Mouse (Mus musculus): ENCODE results near the gene Hemk1. TPM values are rescaled to one million over a fixed set of nuclear protein-coding genes. Genes with fewer than 3 reads are reported as not detected.

The Hemk1 gene
- polyA plus RNA-seq, 1 experiment from 2014 or later: 8.2 TPM

DNA sequence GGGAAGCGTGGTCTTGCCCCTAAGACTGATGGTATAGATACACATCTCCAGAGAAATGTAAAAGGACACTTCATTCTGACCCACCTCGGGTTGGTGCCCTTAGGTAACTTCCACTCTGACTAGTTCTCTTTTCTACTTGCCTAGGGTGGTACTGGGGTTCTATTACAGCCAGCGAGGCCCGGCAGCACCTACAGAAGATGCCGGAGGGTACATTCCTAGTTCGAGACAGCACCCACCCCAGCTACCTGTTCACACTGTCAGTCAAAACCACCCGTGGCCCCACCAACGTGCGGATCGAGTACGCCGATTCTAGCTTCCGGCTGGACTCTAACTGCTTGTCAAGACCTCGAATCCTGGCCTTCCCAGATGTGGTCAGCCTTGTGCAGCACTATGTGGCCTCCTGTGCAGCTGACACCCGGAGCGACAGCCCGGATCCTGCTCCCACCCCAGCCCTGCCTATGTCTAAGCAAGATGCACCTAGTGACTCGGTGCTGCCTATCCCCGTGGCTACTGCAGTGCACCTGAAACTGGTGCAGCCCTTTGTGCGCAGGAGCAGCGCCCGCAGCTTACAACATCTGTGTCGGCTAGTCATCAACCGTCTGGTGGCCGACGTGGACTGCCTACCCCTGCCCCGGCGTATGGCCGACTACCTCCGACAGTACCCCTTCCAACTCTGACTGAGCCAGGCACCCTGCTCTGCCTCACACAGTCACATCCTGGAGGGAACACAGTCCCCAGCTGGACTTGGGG lies 37.8 kb downstream of the Hemk1 start:
- H3K27ac ChIP-seq (replicated peaks; ENCODE audit: low read depth, low read length): no peak overlapping the region
- DNase-seq (ENCODE audit: low spot score) (no peak), ATAC-seq (replicated peaks; ENCODE audit: insufficient number of reproducible peaks, low FRiP score, low TSS enrichment, low read depth) (no peak)
- no peaks in the 10 kb centered on the region for H3K36me3 ChIP-seq (replicated peaks; ENCODE audit: control insufficient read depth, insufficient read depth, low read depth, low read length)
- 93% methylated on average over 30 of the region's 30 CpGs for WGBS
- H3K9me3 ChIP-seq (replicated peaks; ENCODE audit: control insufficient read depth, low read length): no peaks in the 10 kb centered on the region
- H3K4me3 ChIP-seq (ENCODE audit: low read depth, low read length): no peak overlapping the region
- no peak overlapping the region for H3K4me2 ChIP-seq (ENCODE audit: low read depth, low read length)
- H3K9ac ChIP-seq (replicated peaks; ENCODE audit: low read length): no peak overlapping the region
- H3K4me1 ChIP-seq (ENCODE audit: control insufficient read depth, insufficient read depth, low read length): no peaks in the 10 kb centered on the region
- no peaks in the 10 kb centered on the region for H3K27me3 ChIP-seq (ENCODE audit: control insufficient read depth, insufficient read depth, low read length)

DNA sequence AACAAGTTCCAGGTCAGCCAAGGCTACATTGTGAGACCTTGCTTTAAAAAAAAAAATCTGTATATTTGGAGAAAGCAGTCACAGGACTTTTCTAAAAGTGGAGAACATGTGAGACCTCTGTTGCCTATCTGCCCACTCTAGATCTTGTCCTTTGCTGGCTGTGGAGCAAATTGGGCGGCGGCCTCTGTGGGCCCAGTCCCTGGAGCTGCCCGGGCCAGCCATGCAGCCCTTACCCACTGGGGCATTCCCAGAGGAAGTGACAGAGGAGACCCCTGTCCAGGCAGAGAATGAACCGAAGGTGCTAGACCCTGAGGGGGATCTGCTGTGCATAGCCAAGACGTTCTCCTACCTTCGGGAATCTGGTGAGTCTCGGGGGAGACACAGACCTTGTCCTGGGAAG lies 38.4 kb downstream of the Hemk1 start:
- Histone ChIP-seq H3K4me3 (ENCODE audit: low read depth, low read length) (no peak overlapping the region), H3K4me2 (ENCODE audit: low read depth, low read length) (no peak overlapping the region), H3K9me3 (replicated peaks; ENCODE audit: control insufficient read depth, low read length) (no peaks in the 10 kb centered on the region), H3K36me3 (replicated peaks; ENCODE audit: control insufficient read depth, insufficient read depth, low read depth, low read length) (no peaks in the 10 kb centered on the region), H3K4me1 (ENCODE audit: control insufficient read depth, insufficient read depth, low read length) (no peaks in the 10 kb centered on the region), H3K27ac (replicated peaks; ENCODE audit: low read depth, low read length) (no peak overlapping the region), H3K9ac (replicated peaks; ENCODE audit: low read length) (no peak overlapping the region), H3K27me3 (ENCODE audit: control insufficient read depth, insufficient read depth, low read length) (no peaks in the 10 kb centered on the region)
- 86% methylated on average over 7 of the region's 7 CpGs for WGBS
- ATAC-seq (replicated peaks; ENCODE audit: insufficient number of reproducible peaks, low FRiP score, low TSS enrichment, low read depth) (no peak), DNase-seq (ENCODE audit: low spot score) (no peak)

DNA sequence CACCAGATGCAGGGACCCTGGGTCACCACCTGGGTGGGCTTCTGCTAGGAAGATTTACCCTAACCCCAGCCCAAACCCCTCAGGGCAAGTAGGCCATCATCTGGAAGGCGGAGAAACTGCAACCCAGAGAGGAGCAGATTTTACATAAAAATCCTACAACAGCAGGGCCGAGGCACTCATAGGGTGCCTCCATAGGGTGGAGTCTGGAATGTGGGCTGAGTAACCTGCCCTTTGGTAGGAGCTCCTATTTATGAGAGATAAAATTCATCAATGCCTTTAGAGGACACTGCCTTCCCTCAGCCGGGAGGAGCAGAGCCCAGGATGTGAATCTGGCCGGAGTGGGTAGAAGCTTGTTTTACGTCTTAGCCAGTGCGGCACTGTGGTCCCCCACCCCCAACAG lies 39.3 kb downstream of the Hemk1 start:
- Histone ChIP-seq H3K36me3 (replicated peaks; ENCODE audit: control insufficient read depth, insufficient read depth, low read depth, low read length) (no peaks in the 10 kb centered on the region), H3K4me3 (ENCODE audit: low read depth, low read length) (no peak overlapping the region), H3K4me2 (ENCODE audit: low read depth, low read length) (no peak overlapping the region), H3K27me3 (ENCODE audit: control insufficient read depth, insufficient read depth, low read length) (no peaks in the 10 kb centered on the region), H3K9me3 (replicated peaks; ENCODE audit: control insufficient read depth, low read length) (no peaks in the 10 kb centered on the region), H3K4me1 (ENCODE audit: control insufficient read depth, insufficient read depth, low read length) (no peaks in the 10 kb centered on the region), H3K9ac (replicated peaks; ENCODE audit: low read length) (no peak overlapping the region), H3K27ac (replicated peaks; ENCODE audit: low read depth, low read length) (no peak overlapping the region)
- no peak for DNase-seq (ENCODE audit: low spot score)
- WGBS: 85% methylated on average over 6 of the region's 6 CpGs
- no peak for ATAC-seq (replicated peaks; ENCODE audit: insufficient number of reproducible peaks, low FRiP score, low TSS enrichment, low read depth)

- WGBS: 81% methylated on average over 8 of the region's 8 CpGs
- ATAC-seq (replicated peaks; ENCODE audit: insufficient number of reproducible peaks, low FRiP score, low TSS enrichment, low read depth) (no peak), DNase-seq (ENCODE audit: low spot score) (no peak)
- H3K4me3 ChIP-seq (ENCODE audit: low read depth, low read length): no peak overlapping the region
- H3K4me1 ChIP-seq (ENCODE audit: control insufficient read depth, insufficient read depth, low read length): no peaks in the 10 kb centered on the region
- H3K27ac ChIP-seq (replicated peaks; ENCODE audit: low read depth, low read length): no peak overlapping the region
- H3K9ac ChIP-seq (replicated peaks; ENCODE audit: low read length): no peak overlapping the region
- no peaks in the 10 kb centered on the region for H3K27me3 ChIP-seq (ENCODE audit: control insufficient read depth, insufficient read depth, low read length)
- H3K9me3 ChIP-seq (replicated peaks; ENCODE audit: control insufficient read depth, low read length): no peaks in the 10 kb centered on the region
- H3K4me2 ChIP-seq (ENCODE audit: low read depth, low read length): peak overlapping the region; percentile 5; the same call in 1 of the 2 replicates
- no peaks in the 10 kb centered on the region for H3K36me3 ChIP-seq (replicated peaks; ENCODE audit: control insufficient read depth, insufficient read depth, low read depth, low read length)
Measured at GRCm38 (mm10) chr9:107298059-107298780, 39.9 kb downstream of the Hemk1 start.

- H3K9ac ChIP-seq (replicated peaks; ENCODE audit: low read length): no peak overlapping the region; the same call in 1 of the 2 replicates
- DNase-seq (ENCODE audit: low spot score) (no peak), ATAC-seq (replicated peaks; ENCODE audit: insufficient number of reproducible peaks, low FRiP score, low TSS enrichment, low read depth) (no peak)
- 80% methylated on average over 4 of the region's 4 CpGs for WGBS
- peak overlapping the region; percentile 5; the same call in 1 of the 2 replicates for H3K4me2 ChIP-seq (ENCODE audit: low read depth, low read length)
- 0 out of 2 replicates have a peak, but pooled peaks cover 2% of the 10 kb centered on the region for H3K27me3 ChIP-seq (ENCODE audit: control insufficient read depth, insufficient read depth, low read length)
- H3K9me3 ChIP-seq (replicated peaks; ENCODE audit: control insufficient read depth, low read length): no peaks in the 10 kb centered on the region
- H3K4me1 ChIP-seq (ENCODE audit: control insufficient read depth, insufficient read depth, low read length): no peaks in the 10 kb centered on the region
- H3K27ac ChIP-seq (replicated peaks; ENCODE audit: low read depth, low read length): no peak overlapping the region
- peak overlapping the region; percentile 53 for H3K4me3 ChIP-seq (ENCODE audit: low read depth, low read length)
- no peaks in the 10 kb centered on the region for H3K36me3 ChIP-seq (replicated peaks; ENCODE audit: control insufficient read depth, insufficient read depth, low read depth, low read length)
Measured at GRCm38 (mm10) chr9:107297658-107298057, 40.5 kb downstream of the Hemk1 start.

DNA sequence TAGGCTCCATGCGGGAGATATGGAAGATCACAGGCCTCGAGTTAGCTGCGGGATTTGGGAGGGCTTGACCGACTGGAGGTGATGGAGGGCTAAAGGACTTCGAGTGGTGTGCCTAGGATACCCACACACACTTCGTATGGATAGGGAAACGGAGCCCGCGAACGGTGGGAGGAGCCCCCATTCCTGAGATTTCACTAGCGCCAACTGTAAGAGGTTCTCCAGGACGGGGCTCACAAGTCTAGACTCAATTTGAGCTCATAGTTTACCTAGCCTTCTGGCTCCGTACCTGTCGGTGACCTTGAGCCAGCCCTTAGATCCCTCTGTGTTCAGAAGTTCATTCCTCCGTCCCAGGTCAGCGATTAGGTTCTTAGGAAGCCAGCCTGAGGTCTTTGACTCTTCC lies 41.1 kb downstream of the Hemk1 start:
- WGBS: 12% methylated on average over 16 of the region's 16 CpGs
- peak overlapping the region; percentile 53 for H3K4me3 ChIP-seq (ENCODE audit: low read depth, low read length)
- H3K9ac ChIP-seq (replicated peaks; ENCODE audit: low read length): peak overlapping the region; percentile 54
- no peaks in the 10 kb centered on the region for H3K4me1 ChIP-seq (ENCODE audit: control insufficient read depth, insufficient read depth, low read length)
- H3K27ac ChIP-seq (replicated peaks; ENCODE audit: low read depth, low read length): no peak overlapping the region
- peak overlapping the region; percentile 79 for H3K4me2 ChIP-seq (ENCODE audit: low read depth, low read length)
- ATAC-seq (replicated peaks; ENCODE audit: insufficient number of reproducible peaks, low FRiP score, low TSS enrichment, low read depth) (no peak), DNase-seq (ENCODE audit: low spot score) (peak; percentile 32)
- 0 out of 2 replicates have a peak, but pooled peaks cover 2% of the 10 kb centered on the region for H3K27me3 ChIP-seq (ENCODE audit: control insufficient read depth, insufficient read depth, low read length)
- no peaks in the 10 kb centered on the region for H3K9me3 ChIP-seq (replicated peaks; ENCODE audit: control insufficient read depth, low read length)
- no peaks in the 10 kb centered on the region for H3K36me3 ChIP-seq (replicated peaks; ENCODE audit: control insufficient read depth, insufficient read depth, low read depth, low read length)

DNA sequence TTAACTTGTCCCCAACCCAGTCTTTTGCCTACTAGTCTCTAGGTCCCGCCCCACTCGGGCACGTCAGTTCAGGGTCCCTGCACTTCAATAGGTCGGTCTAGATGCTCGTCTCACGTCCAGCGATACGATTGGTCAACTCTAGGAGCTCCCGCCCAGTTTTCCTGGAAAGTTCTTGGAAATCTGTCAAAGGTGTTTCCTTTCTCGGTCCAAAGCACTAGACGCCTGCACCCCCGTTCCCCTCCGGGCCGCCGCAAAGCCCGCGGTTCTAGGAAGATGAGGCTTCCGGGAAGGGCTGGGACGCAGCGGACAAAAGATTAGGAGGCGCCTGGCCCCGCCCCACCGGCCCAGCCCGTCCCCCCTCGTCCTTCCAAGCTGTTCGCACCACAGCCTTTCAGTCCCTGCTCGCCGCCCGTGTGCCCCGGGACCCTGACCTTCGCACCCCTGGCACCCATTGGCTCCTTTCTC lies 41.6 kb downstream of the Hemk1 start:
- no peaks in the 10 kb centered on the region for H3K4me1 ChIP-seq (ENCODE audit: control insufficient read depth, insufficient read depth, low read length)
- peak; percentile 95 for ATAC-seq (replicated peaks; ENCODE audit: insufficient number of reproducible peaks, low FRiP score, low TSS enrichment, low read depth)
- no peaks in the 10 kb centered on the region for H3K9me3 ChIP-seq (replicated peaks; ENCODE audit: control insufficient read depth, low read length)
- peak overlapping the region; percentile 79 for H3K4me2 ChIP-seq (ENCODE audit: low read depth, low read length)
- H3K27me3 ChIP-seq (ENCODE audit: control insufficient read depth, insufficient read depth, low read length): 0 out of 2 replicates have a peak, but pooled peaks cover 2% of the 10 kb centered on the region
- WGBS: under 1% methylated on average over 31 of the region's 31 CpGs
- H3K9ac ChIP-seq (replicated peaks; ENCODE audit: low read length): peak overlapping the region; percentile 54
- H3K36me3 ChIP-seq (replicated peaks; ENCODE audit: control insufficient read depth, insufficient read depth, low read depth, low read length): no peaks in the 10 kb centered on the region
- peak; percentile 96 for DNase-seq (ENCODE audit: low spot score)
- H3K27ac ChIP-seq (replicated peaks; ENCODE audit: low read depth, low read length): no peak overlapping the region
- H3K4me3 ChIP-seq (ENCODE audit: low read depth, low read length): peak overlapping the region; percentile 53

- peak; percentile 31 for ATAC-seq (replicated peaks; ENCODE audit: insufficient number of reproducible peaks, low FRiP score, low TSS enrichment, low read depth)
- no peaks in the 10 kb centered on the region for H3K9me3 ChIP-seq (replicated peaks; ENCODE audit: control insufficient read depth, low read length)
- no peak for DNase-seq (ENCODE audit: low spot score)
- H3K4me1 ChIP-seq (ENCODE audit: control insufficient read depth, insufficient read depth, low read length): no peaks in the 10 kb centered on the region
- 0 out of 2 replicates have a peak, but pooled peaks cover 2% of the 10 kb centered on the region for H3K27me3 ChIP-seq (ENCODE audit: control insufficient read depth, insufficient read depth, low read length)
- H3K4me2 ChIP-seq (ENCODE audit: low read depth, low read length): peak overlapping the region; percentile 55
- H3K9ac ChIP-seq (replicated peaks; ENCODE audit: low read length): peak overlapping the region; percentile 46; the same call in 1 of the 2 replicates
- peak overlapping the region; percentile 53 for H3K4me3 ChIP-seq (ENCODE audit: low read depth, low read length)
- 8% methylated on average over 13 of the region's 14 CpGs for WGBS
- H3K36me3 ChIP-seq (replicated peaks; ENCODE audit: control insufficient read depth, insufficient read depth, low read depth, low read length): no peaks in the 10 kb centered on the region
- no peak overlapping the region for H3K27ac ChIP-seq (replicated peaks; ENCODE audit: low read depth, low read length)
Measured at GRCm38 (mm10) chr9:107296041-107296440, 42.1 kb downstream of the Hemk1 start.

Measured in embryonic facial prominence, embryonic 11.5 days (tissue).